Mouse (Mus musculus) liver, embryonic 14.5 days (tissue): ENCODE measurements around the gene Gas1.

Experiments
- CTCF ChIP-seq: IDR thresholded peaks from 2 replicates; pipeline ENCODE4 v1.5.1; 2016; ENCODE audit warnings: antibody characterized with exemption, low read depth, control low read depth
- EP300 ChIP-seq: IDR thresholded peaks from 2 replicates; pipeline ENCODE4 v1.6.1; 2016; ENCODE audit warnings: antibody characterized with exemption, low read depth

GRCm38 (mm10) chr13:60131771-60132170 lies 45.4 kb downstream of the Gas1 start:
- TF ChIP-seq CTCF: no peak
- TF ChIP-seq EP300: no peak
